Mouse (Mus musculus) lung, embryonic 14.5 days (tissue): ENCODE results near the gene Smarcd3. TPM values are rescaled to one million over a fixed set of nuclear protein-coding genes. Genes with fewer than 3 reads are reported as not detected.

Experiments
- ATAC-seq: fragments of 200-750 bp; cut with Nextera tagmentation; 2 replicates; pipeline ENCODE4 v1.8.0; 2017; ENCODE audit warnings: mild to moderate bottlenecking, moderate TSS enrichment, moderate library complexity; ENCODE audit not compliant: insufficient read depth
- DNase-seq: peaks from one replicate; pipeline ENCODE4 v3.0.0-alpha.2; 2015
- H3K27ac ChIP-seq: fragments of 300-500 bp; sonication (generic); 2 replicates; pipeline ENCODE4 v1.5.1; 2014; ENCODE audit warnings: low read depth, mild to moderate bottlenecking, moderate library complexity
- H3K27me3 ChIP-seq: fragments of 300-500 bp; sonication (generic); 2 replicates; pipeline ENCODE4 v1.6.1; 2014; ENCODE audit warnings: low read length, control low read depth; ENCODE audit not compliant: insufficient read depth
- H3K36me3 ChIP-seq: fragments of 300-500 bp; sonication (generic); 2 replicates; pipeline ENCODE4 v1.6.1; 2014; ENCODE audit warnings: control low read depth; ENCODE audit not compliant: insufficient read depth
- H3K4me1 ChIP-seq: fragments of 300-500 bp; sonication (generic); 2 replicates; pipeline ENCODE4 v1.6.1; 2014; ENCODE audit warnings: antibody characterized with exemption, control low read depth; ENCODE audit not compliant: insufficient read depth
- H3K4me2 ChIP-seq: fragments of 300-500 bp; sonication (generic); 2 replicates; pipeline ENCODE4 v1.6.1; 2014; ENCODE audit warnings: mild to moderate bottlenecking
- H3K4me3 ChIP-seq: fragments of 300-500 bp; sonication (generic); 2 replicates; pipeline ENCODE4 v1.5.1; 2014; ENCODE audit warnings: low read depth, low read length
- H3K9ac ChIP-seq: fragments of 300-500 bp; sonication (generic); 2 replicates; pipeline ENCODE4 v1.6.1; 2014
- H3K9me3 ChIP-seq: fragments of 300-500 bp; sonication (generic); 2 replicates; pipeline ENCODE4 v1.6.1; 2016; ENCODE audit warnings: low read depth, low read length, control low read depth
- CTCF ChIP-seq: IDR thresholded peaks from 2 replicates; pipeline ENCODE4 v1.5.1; 2016; ENCODE audit warnings: antibody characterized with exemption, low read depth
- WGBS: fragments of 180-500 bp; shearing (Covaris S2); extraction: QIAGEN DNeasy Blood & Tissue Kit; methylation state at CpG from one replicate; pipeline ENCODE4 v1.1.7; 2014; 5-methylcytosine and 5-hydroxymethylcytosine counted together
- polyA plus RNA-seq: library from polyadenylated mRNA; unstranded; fragments of >200 nt; fragmentation: Nextera tagmentation; extraction: Ambion mirVana; gene quantifications from 2 replicates; pipeline ENCODE4 v1.2.1, GENCODE M21; 2014

The Smarcd3 gene
- polyA plus RNA-seq, 1 experiment from 2014 or later, result 37.2 TPM

DNA sequence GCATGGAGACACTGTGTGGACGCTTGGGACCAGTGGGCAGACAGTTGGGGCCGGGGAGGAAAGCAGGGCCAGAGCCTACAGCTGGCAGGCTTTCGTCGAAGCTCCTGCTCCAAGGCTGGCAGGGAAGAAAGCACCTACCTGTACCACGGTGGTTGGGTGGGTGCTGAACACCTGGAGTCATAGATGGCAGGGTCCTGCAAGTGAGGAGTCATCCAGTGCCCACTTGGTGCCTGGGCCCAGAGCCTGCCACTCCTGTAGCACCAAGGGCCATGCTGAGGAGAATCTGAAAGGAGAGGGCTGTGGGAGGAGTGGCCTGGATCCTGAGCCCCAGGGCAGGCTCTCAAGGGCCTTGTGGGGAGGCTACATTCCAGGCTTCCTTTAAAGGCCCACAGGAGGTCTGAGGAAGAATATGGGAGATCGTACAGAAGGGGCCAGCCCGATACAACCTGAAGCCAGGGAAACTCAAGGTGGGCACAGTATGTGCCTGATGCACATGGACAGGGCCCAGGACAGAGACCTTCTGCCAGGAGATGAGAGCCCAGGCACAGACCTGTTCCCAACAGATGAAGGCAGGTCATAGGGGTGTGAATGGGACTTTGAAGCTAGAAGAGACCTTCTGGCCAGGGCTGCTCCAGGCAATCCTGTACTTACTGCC, 1.7 kb downstream of the Smarcd3 start:
- Histone ChIP-seq H3K9ac (no peak overlapping the region), H3K4me3 (no peak overlapping the region), H3K9me3 (no peaks in the 10 kb centered on the region), H3K36me3 (no peaks in the 10 kb centered on the region), H3K27me3 (peaks cover 18% of the 10 kb centered on the region), H3K4me2 (no peak overlapping the region), H3K27ac (no peak overlapping the region), H3K4me1 (no peaks in the 10 kb centered on the region)
- ATAC-seq (no peak), DNase-seq (no peak)
- no peak for TF ChIP-seq CTCF
- WGBS, result 58% methylated on average over 7 of the region's 7 CpGs

DNA sequence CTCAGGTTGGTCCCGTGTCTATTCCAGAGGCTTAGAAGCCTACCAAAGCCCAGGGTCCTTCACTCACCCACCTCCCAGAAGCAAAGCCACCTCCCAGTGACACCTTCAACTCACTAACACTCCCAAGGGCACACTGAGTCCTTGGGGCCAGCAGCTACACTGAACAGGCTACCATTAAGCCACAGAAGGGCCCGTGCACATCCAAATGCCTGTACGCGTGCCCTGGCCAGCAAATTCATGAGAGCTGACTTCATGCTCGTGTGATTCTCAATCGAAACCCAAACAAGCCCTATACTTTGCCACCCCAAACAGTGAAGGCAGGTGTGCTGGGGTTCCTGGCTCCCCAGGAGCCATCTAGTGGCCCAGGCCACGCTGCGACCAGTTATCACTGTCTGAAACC, 3.6 kb downstream of the Smarcd3 start:
- Histone ChIP-seq H3K9me3 (no peaks in the 10 kb centered on the region), H3K27ac (no peak overlapping the region), H3K9ac (no peak overlapping the region), H3K27me3 (peaks cover 18% of the 10 kb centered on the region), H3K4me2 (no peak overlapping the region), H3K4me1 (no peaks in the 10 kb centered on the region), H3K36me3 (no peaks in the 10 kb centered on the region), H3K4me3 (no peak overlapping the region)
- no peak for DNase-seq
- no peak for TF ChIP-seq CTCF
- ATAC-seq, result no peak
- 68% methylated on average over 8 of the region's 8 CpGs for WGBS

DNA sequence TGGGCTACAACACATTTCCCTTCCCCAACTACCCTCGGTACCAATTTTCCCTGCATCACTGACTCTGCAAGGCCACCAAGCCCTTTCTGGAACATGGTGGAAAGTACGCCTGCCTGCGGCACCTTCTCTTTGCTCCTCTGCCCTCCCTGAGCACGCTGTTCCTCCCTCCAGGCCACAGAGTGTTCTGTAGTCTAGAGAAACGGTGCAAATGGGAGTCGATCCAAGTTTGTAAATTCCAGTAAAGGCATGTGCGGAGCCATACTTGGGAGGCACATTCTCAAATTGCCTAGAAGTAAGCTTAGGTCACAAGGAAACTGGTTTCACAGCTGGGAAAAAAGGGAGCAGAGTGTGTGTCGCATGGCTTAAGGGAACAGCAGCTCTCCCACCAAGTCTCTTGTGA, 4.1 kb downstream of the Smarcd3 start:
- Histone ChIP-seq H3K4me3 (no peak overlapping the region), H3K4me1 (no peaks in the 10 kb centered on the region), H3K9ac (no peak overlapping the region), H3K9me3 (no peaks in the 10 kb centered on the region), H3K27ac (no peak overlapping the region), H3K4me2 (no peak overlapping the region), H3K27me3 (peaks cover 18% of the 10 kb centered on the region), H3K36me3 (no peaks in the 10 kb centered on the region)
- ATAC-seq, result no peak
- TF ChIP-seq CTCF, result no peak
- peak; percentile 56 for DNase-seq
- 52% methylated on average over 8 of the region's 8 CpGs for WGBS

DNA sequence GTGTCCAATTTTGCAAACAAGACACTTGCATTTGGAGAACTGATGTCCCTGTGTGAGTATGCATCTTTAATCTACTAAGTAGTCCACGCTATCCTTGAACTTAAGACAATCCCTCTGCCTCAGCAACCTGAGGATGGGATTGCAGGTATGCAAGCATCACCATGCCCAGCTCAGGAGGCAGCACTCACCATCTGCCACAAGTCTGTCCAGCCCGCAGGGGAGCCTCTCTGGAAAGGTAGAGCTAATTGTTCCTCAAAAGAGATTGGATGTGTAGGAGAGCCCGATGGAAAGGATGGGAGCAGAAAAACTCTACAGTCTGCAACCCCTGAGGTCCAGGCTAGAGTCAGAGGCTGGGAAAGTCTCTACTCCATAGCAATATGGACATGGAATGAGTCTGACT, 5.3 kb downstream of the Smarcd3 start:
- Histone ChIP-seq H3K36me3 (no peaks in the 10 kb centered on the region), H3K27me3 (peaks cover 7% of the 10 kb centered on the region), H3K27ac (no peak overlapping the region), H3K4me1 (no peaks in the 10 kb centered on the region), H3K4me3 (no peak overlapping the region), H3K4me2 (no peak overlapping the region), H3K9me3 (no peaks in the 10 kb centered on the region), H3K9ac (no peak overlapping the region)
- ATAC-seq (no peak), DNase-seq (no peak)
- no peak for TF ChIP-seq CTCF
- WGBS, result 76% methylated on average over 3 of the region's 3 CpGs

DNA sequence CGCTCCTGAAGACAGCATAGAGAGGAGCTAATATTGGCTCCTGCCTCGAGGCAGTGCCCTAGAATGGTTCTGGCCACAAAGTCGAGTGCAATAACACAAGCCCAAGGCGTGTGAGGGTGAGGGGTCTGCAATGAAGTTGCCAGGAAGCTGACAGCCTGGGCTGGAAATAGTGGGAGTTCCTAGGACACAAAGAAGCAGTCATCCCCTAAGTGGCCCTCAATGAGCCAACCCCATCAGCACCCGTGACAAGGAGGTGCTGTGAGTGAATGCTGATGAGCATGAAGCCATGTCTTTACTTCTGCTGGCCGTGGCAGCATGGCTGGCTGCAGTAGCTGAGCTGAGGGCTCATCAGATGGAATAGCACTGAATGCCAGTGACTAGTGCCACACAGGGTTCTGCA, 9.1 kb downstream of the Smarcd3 start:
- Histone ChIP-seq H3K36me3 (no peaks in the 10 kb centered on the region), H3K4me2 (no peak overlapping the region), H3K27ac (no peak overlapping the region), H3K4me3 (no peak overlapping the region), H3K4me1 (peaks cover 7% of the 10 kb centered on the region; the same call in 1 of the 2 replicates), H3K9ac (no peak overlapping the region), H3K9me3 (no peaks in the 10 kb centered on the region), H3K27me3 (no peaks in the 10 kb centered on the region)
- 52% methylated on average over 6 of the region's 6 CpGs for WGBS
- TF ChIP-seq CTCF, result no peak
- no peak for ATAC-seq
- DNase-seq, result no peak

DNA sequence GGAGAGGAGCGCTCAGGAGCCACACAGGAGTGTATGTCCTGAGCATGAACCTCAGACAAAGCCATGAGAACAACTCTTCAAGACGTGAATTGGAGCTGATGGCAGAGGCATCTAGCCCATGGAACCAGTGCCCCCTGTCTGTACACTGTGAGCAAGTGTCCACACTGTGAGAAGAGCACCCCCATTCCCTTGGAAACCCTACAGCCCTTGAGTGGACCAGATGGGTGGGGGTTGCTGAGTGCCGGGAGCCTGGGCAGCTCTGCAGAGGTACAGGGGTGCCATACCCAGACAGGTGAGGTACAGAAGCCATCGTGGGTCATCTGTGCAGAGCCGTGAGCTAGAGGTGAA, 11.9 kb downstream of the Smarcd3 start:
- no peak overlapping the region for H3K27ac ChIP-seq
- H3K9ac ChIP-seq, result no peak overlapping the region
- H3K4me3 ChIP-seq, result no peak overlapping the region
- no peak overlapping the region for H3K4me2 ChIP-seq
- 66% methylated on average over 5 of the region's 5 CpGs for WGBS
- no peaks in the 10 kb centered on the region for H3K9me3 ChIP-seq
- peaks cover 7% of the 10 kb centered on the region; the same call in 1 of the 2 replicates for H3K4me1 ChIP-seq
- ATAC-seq, result 0 out of 2 replicates have a peak, but pooled peaks have one; percentile 26
- H3K27me3 ChIP-seq, result no peaks in the 10 kb centered on the region
- DNase-seq, result no peak
- no peaks in the 10 kb centered on the region for H3K36me3 ChIP-seq
- peak; percentile 40; the same call in 1 of the 2 replicates for TF ChIP-seq CTCF

DNA sequence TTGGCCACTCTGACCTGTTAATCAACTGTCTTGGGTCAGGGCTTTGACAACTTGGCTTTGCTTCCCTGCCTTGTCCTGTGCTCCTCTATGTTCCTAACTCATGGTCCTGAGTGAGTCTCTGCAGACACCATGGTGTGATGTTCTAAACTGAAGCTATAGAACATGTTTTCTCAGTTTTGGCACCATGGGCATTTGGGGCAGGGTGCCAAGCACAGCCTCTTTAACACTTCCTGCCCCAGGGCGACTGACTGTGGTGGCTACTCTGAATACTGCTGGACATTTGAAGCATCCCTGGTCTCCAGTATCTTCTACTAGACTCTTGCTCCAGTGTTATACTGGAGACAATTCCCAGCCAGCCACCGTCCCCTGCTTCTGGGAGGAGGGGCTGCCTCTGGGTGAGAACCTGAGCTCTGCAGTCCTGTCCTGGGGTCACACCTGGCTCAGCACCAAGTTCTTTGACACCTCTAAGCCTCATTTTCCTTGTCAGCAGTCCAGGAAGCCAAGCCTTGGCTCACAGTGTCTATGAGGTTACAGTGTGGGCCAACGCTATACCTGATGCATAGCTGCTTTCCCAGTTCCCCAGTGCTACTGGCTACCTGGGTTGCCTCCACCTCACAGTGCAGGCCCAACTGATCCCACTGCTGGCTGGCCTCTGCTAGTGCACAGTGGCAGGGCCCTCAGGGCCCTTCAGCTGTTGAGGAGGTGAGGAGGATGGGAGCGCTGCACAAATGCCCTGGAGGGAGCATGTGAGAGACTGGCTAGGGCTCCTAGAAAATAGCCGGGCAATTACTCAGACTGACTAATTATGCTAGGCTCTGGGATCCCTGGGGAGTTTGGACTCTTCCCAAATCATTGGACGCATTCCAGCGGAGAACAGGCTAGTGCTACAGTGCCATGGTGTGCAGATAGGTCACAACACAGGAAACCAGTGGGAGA, 12.6 kb downstream of the Smarcd3 start:
- Histone ChIP-seq H3K4me2 (no peak overlapping the region), H3K27me3 (no peaks in the 10 kb centered on the region), H3K27ac (no peak overlapping the region), H3K4me3 (no peak overlapping the region), H3K9me3 (no peaks in the 10 kb centered on the region), H3K9ac (no peak overlapping the region), H3K4me1 (peaks cover 10% of the 10 kb centered on the region; the same call in 1 of the 2 replicates), H3K36me3 (no peaks in the 10 kb centered on the region)
- WGBS, result 50% methylated on average over 7 of the region's 7 CpGs
- TF ChIP-seq CTCF, result no peak
- peak; percentile 19 for ATAC-seq
- DNase-seq, result peak; percentile 64
